Mouse (Mus musculus) splenic B cell, adult 2 months (primary cell): ENCODE results near the gene Rpp25l.

ENCODE experiments used
- DNase-seq: peaks from one replicate; pipeline ENCODE4 v3.0.0-alpha.2; 2011; ENCODE audit warnings: low read depth, low spot score
- H3K27me3 ChIP-seq: 2 replicates; pipeline ENCODE4 v1.6.1; 2012; ENCODE audit warnings: mild to moderate bottlenecking, low read length, moderate library complexity, mixed read lengths; ENCODE audit not compliant: control insufficient read depth, poor library complexity, insufficient read depth, severe bottlenecking
- H3K36me3 ChIP-seq: 2 replicates; pipeline ENCODE4 v1.6.1; 2012; ENCODE audit warnings: mild to moderate bottlenecking, low read length, moderate library complexity, mixed read lengths; ENCODE audit not compliant: control insufficient read depth, poor library complexity, insufficient read depth, severe bottlenecking

Rpp25l gene

DNA sequence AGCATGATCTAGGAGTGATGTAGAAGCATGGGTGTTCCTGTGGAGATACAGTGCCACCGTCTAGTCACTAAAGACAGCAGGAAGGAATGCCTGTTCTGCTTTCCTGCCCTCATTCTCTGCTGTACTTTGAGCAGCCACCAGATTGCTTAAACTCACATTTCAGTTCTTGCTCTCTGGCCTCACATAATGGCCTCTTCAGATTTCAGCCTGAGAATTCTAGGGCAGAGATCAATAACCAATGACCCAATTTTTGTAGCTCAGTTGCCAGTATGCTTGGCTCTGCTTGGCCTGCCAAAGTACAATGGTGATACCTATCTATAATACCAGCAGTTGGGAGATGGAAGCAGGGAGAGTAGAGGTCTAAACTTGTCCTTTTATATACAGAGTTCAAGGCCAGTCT, 31.7 kb upstream of the Rpp25l start:
- no peaks in the 10 kb centered on the region for H3K27me3 ChIP-seq
- no peak for DNase-seq

GRCm38 (mm10) chr4:41744131-41744530, 30.8 kb upstream of the Rpp25l start:
- no peaks in the 10 kb centered on the region for H3K27me3 ChIP-seq
- DNase-seq: no peak
- H3K36me3 ChIP-seq: peaks cover 1% of the 10 kb centered on the region; the same call in 1 of the 2 replicates

More for the DNA sequence above, 31.7 kb upstream of the Rpp25l start:
- H3K36me3 ChIP-seq: no peaks in the 10 kb centered on the region

GRCm38 (mm10) chr4:41741158-41741560, 27.8 kb upstream of the Rpp25l start:
- Histone ChIP-seq H3K36me3 (peaks cover 7% of the 10 kb centered on the region; the same call in 1 of the 2 replicates), H3K27me3 (no peaks in the 10 kb centered on the region)
- peak; percentile 96 for DNase-seq

DNA sequence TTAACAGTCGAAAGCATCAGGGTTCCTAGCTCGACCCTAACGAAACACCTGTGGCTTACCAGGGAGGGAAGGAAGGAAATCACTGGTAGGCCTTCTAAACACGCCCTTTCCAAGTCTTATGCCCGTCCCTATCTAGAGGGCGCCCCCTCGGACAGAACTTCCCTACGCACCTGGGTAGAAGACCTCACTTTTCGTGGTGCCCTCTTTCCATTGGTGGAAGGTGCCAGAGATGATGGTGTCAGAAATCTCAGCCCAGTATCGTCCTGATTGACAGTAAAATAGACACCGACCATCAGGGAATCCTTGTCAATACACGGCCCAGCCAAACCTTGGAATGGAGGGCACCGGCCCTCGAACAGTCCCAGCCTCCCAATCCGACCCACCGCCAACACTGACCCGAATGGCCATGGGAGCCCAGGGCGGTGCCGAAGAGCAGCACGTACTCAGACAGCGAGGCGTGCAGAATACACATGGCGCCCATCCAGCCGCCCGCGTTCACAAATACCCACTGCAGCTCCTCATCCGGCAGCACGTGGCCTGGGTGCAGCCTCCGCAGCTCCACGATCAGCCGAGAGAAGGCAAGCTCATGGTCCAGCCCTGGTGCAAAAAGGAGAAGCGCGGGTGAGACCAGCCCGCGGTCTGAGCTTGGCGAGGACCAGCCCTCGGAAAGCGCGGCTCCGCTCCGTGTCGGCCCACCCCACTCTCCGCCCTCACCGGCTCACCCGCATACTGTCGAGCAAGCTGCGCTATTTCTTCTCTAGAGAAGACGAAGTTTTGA, 27.2 kb upstream of the Rpp25l start:
- DNase-seq: peak; percentile 60

DNA sequence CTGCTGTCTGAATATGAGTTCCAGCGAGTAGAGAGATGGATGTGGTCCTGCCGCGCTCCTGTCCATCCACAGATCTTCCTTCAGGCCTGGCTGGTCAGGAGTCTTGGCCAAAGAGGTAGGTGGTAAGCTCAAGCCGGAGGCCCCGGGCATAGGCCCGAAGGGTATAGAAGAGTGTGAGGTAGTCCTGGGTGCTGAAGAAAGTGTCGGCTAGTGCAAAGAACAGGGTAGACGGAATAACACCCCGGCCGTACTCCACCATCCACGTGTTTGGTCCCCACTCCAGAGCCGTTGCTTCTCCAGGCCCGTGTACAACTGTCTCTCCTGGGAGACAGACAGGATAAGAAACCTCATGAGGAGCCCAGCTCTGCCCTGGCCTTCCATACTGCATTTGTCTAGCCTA, 25.9 kb upstream of the Rpp25l start:
- H3K27me3 ChIP-seq: no peaks in the 10 kb centered on the region
- DNase-seq: no peak
- peaks cover 7% of the 10 kb centered on the region; the same call in 1 of the 2 replicates for H3K36me3 ChIP-seq

More for the DNA sequence above, 27.2 kb upstream of the Rpp25l start:
- Histone ChIP-seq H3K27me3 (no peaks in the 10 kb centered on the region), H3K36me3 (peaks cover 7% of the 10 kb centered on the region; the same call in 1 of the 2 replicates)

DNA sequence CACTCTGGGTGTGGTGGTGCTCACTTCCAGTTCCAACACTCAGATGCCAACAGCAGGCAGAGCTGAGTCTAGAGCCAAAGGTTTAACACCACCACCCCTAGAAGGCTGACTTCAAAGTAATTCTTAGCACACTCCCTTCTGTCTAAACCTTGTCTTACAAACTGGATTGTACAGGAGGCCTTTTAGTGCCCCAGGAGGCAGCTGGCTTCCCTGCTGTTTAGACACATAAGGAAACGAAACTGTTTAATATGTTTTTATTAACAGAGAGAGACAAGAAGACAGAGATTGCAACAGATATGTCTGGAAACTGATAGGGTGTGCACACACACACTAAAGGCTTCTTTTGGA, 24.9 kb upstream of the Rpp25l start:
- no peak for DNase-seq
- peaks cover 7% of the 10 kb centered on the region; the same call in 1 of the 2 replicates for H3K36me3 ChIP-seq
- no peaks in the 10 kb centered on the region for H3K27me3 ChIP-seq

- peak; percentile 89 for DNase-seq
- Histone ChIP-seq H3K27me3 (no peaks in the 10 kb centered on the region), H3K36me3 (peaks cover 7% of the 10 kb centered on the region; the same call in 1 of the 2 replicates)
These were observed 24.4 kb upstream of the Rpp25l start for GRCm38 (mm10) chr4:41737602-41738255.

- no peaks in the 10 kb centered on the region for H3K36me3 ChIP-seq
These were observed 17.9 kb upstream of the Rpp25l start, which contains the start of gene Arid3c for GRCm38 (mm10) chr4:41731052-41731765. TSS of gene Arid3c (minus strand) at chr4:41731142.

GRCm38 (mm10) chr4:41726826-41727621, 13.7 kb upstream of the Rpp25l start:
- Histone ChIP-seq H3K27me3 (no peaks in the 10 kb centered on the region), H3K36me3 (no peaks in the 10 kb centered on the region)

More at GRCm38 (mm10) chr4:41731052-41731765, 17.9 kb upstream of the Rpp25l start, which contains the start of gene Arid3c:
- peak; percentile 48 for DNase-seq
- H3K27me3 ChIP-seq: no peaks in the 10 kb centered on the region

GRCm38 (mm10) chr4:41722918-41723351, 9.6 kb upstream of the Rpp25l start, which contains the start of gene Dctn3:
TSS of gene Dctn3 (minus strand) at chr4:41723170.
- peaks cover 5% of the 10 kb centered on the region; the same call in 1 of the 2 replicates for H3K36me3 ChIP-seq
- peak; percentile 96 for DNase-seq
- H3K27me3 ChIP-seq: no peaks in the 10 kb centered on the region

More at GRCm38 (mm10) chr4:41726826-41727621, 13.7 kb upstream of the Rpp25l start:
- no peak for DNase-seq

DNA sequence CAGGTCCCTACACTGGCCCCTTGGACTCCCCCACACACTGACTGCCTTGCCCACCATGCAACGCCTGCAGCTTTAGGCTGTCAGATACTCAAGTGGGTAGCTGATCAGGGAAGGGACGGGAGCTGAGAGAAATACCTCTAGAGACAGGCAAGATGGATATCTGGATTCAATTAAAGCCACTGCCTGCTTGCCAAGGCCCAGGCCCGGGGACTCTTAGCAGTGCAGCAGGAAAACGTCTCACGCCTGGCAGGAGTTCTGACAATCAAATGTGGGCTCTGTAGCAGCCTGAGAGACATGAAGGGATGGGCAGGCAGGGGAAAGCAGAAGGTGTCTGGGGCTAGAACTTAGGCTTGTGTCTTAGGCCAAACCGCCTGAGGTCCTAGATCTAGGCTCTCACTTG, 3.5 kb upstream of the Rpp25l start:
- no peaks in the 10 kb centered on the region for H3K27me3 ChIP-seq
- no peak for DNase-seq
- peaks cover 7% of the 10 kb centered on the region; the same call in 1 of the 2 replicates for H3K36me3 ChIP-seq

- DNase-seq: peak; percentile 67
- no peaks in the 10 kb centered on the region for H3K27me3 ChIP-seq
- peaks cover 7% of the 10 kb centered on the region; the same call in 1 of the 2 replicates for H3K36me3 ChIP-seq
These were observed 2.3 kb upstream of the Rpp25l start for GRCm38 (mm10) chr4:41715596-41715995.

DNA sequence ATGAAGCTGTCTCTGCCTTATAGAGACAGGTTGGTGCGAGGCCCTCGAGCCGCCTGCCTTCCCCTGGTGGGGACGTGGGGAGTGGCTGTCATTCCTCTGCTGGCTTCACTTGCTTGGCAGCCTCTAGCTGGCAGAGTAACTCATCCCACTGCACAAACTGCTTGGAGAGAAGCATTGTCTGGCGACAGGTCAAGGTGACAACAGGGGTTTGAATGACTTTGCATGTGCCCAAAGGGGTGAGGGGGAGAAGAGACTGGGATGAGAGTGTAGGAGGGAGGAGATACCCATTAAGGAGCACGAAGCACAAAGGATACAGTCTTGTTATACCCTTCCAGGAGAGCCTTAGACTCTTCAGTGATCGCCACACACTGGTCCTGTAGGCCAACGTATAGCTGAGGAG, 1.7 kb upstream of the Rpp25l start:
- Histone ChIP-seq H3K27me3 (no peaks in the 10 kb centered on the region), H3K36me3 (peaks cover 7% of the 10 kb centered on the region; the same call in 1 of the 2 replicates)
- DNase-seq: no peak

GRCm38 (mm10) chr4:41714276-41714675, 942 bp upstream of the Rpp25l start:
- DNase-seq: peak; percentile 82
- Histone ChIP-seq H3K36me3 (peaks cover 5% of the 10 kb centered on the region; the same call in 1 of the 2 replicates), H3K27me3 (no peaks in the 10 kb centered on the region)
